Mouse (Mus musculus): Measurements from ENCODE around the gene Serpinb3d. TPM values are rescaled to one million over a fixed set of nuclear protein-coding genes. Genes with fewer than 3 reads are reported as not detected.

The Serpinb3d gene
- polyA plus RNA-seq (2012; rRNA removed; ENCODE audit: low replicate concordance) = not detected in 2 replicates

DNA sequence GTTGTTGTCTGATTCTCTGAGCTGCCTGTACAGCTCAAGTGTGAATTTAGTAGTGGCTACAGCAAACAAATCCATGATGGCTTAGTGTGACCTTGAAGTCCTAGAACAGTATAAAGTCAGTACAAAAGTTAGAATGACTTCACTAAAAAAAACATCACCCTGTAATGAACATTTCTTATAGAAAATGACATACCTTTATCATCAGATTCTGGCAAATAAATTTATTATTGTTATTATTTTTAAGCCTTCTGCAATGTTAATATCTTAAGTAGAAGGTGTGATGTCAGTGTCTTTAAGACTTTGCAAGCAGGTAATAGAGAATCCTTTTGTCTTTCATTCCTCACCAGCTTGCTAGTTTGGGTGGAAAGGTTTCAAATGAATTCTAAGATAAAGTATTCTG, at the start of gene Serpinb3d:
Serpinb3d (minus strand) TSS at position 101 of the 400 bp plus-strand sequence.

DNA sequence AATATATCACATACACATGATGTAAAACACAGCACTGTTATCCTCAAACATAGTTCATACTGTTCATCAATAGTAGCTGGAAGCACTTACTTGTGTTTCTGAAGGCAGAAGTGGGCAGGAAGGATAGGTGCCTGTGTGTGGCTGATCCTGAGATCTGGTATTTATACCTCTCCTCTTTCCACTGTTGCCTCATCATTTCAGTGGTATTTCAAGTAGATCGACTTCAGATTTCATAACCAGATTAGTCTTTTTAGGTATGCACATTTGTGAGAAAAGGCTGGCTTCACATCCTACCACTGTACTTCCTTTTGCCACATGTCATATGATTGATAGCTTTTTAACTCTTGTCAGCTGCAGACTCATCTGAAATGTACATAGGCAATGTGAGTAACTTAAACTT, 31.1 kb downstream of the Serpinb3d start, which contains the start of gene Serpinb3a:
Serpinb3a (minus strand) TSS at position 101 of the 400 bp plus-strand sequence.

Other genes with a start within 250 kb of the Serpinb3d start
- gene Serpinb5, start 222.3 kb downstream of the Serpinb3d start, polyA plus RNA-seq (2012; rRNA removed; ENCODE audit: low replicate concordance) = 0.21 TPM in 1 of 2 replicates, not detected in the other
- gene Serpinb12, start 149.1 kb downstream of the Serpinb3d start, polyA plus RNA-seq (2012; rRNA removed; ENCODE audit: low replicate concordance) = not detected in 2 replicates
- gene Serpinb13, start 102.5 kb downstream of the Serpinb3d start, polyA plus RNA-seq (2012; rRNA removed; ENCODE audit: low replicate concordance) = not detected in 2 replicates
- not detected in 2 replicates for gene Serpinb3a, start 31.2 kb downstream of the Serpinb3d start, polyA plus RNA-seq (2012; rRNA removed; ENCODE audit: low replicate concordance)
- not detected in 2 replicates for gene Serpinb3b, start 194.9 kb upstream of the Serpinb3d start, polyA plus RNA-seq (2012; rRNA removed; ENCODE audit: low replicate concordance)
- not detected in 2 replicates for gene Serpinb3c, start 194.9 kb upstream of the Serpinb3d start, polyA plus RNA-seq (2012; rRNA removed; ENCODE audit: low replicate concordance)